Mouse (Mus musculus): Measurements from ENCODE around the gene C2cd4d.

DNA sequence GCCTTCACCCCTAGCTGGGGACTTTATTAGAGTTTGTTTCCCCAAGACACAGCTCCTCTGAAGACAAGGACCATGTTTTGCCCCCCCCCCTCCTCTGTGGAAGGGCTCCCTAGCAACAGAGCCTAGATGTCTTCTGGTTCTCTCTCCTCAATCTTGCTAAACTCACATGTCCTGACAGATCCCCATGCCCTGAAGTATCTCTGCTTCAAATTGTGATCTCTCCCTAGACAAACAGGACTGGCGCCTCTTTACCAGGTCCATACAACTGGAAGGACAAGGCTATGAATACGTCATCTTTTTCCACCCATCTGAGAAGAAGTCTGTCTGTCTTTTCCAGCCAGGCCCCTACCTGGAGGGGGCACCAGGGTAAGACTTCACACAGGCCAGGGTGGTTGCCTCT lies 18.1 kb upstream of the C2cd4d start:
- no peak for TF ChIP-seq CTCF (IDR thresholded peaks at IDR 0.05; ENCODE audit: low read depth, low read length)
- TF ChIP-seq POLR2A (IDR thresholded peaks at IDR 0.05; ENCODE audit: extremely low read depth, insufficient read depth, low read length) = no peak

All from liver, adult 2 months (tissue).